ENCODE assay signal across 20 mouse cellular contexts in the genomic region with DNA sequence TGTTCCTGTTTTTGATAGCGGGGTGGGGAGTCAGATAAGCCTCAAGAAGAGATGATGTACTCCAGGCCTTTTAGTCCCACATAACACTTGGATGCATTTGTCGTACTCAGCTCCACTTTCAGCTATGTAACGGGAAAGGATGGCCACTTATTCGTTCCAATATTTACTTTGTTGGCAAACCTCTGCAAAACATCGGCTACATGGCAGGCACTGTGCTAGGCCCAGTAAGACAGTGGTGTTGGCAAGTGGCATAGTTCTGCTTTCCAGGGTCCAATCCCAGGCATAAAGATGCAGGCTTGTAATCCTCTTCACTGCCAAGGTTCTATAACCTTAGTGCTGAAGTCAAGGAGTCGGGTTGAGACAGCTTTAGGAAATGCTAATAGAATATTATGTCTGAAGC. TPM values are rescaled to one million over a fixed set of nuclear protein-coding genes. Genes with fewer than 3 reads are reported as not detected.
DNase-seq lines count a peak whose midpoint lies in the region; ATAC-seq and TF ChIP-seq lines count a peak whose summit lies in the region.
"Had no signal": no experiment of that assay in that cellular context is flagged by ENCODE, and none has a peak within 500 bp of the region (broad histone marks: within the 10 kb centered on the region; RNA-seq: fewer than 3 reads in every experiment).

No protein-coding gene starts in this region.

- no peaks in the 10 kb centered on the region for H3K27me3 ChIP-seq in heart, embryonic 15.5 days
- H3K27me3 ChIP-seq in liver, adult 2 months (ENCODE audit: control insufficient read depth, insufficient read depth, low read length) = no peaks in the 10 kb centered on the region
- H3K27me3 ChIP-seq in liver, embryonic 12.5 days (replicated peaks) = no peaks in the 10 kb centered on the region
- no peaks in the 10 kb centered on the region for H3K27me3 ChIP-seq in midbrain, postnatal 0 days (ENCODE audit: insufficient read depth, low read length)
- H3K27me3 ChIP-seq: hindbrain, embryonic 13.5 days; kidney, embryonic 15.5 days; limb, embryonic 13.5 days; liver, embryonic 15.5 days; neural tube, embryonic 12.5 days had no signal

- WGBS in heart, embryonic 15.5 days = 42% methylated on average over 6 of the region's 6 CpGs
- 39% methylated on average over 6 of the region's 6 CpGs for WGBS in liver, adult 2 months
- WGBS in liver, embryonic 12.5 days (ENCODE audit: insufficient replicate concordance) = 66% methylated on average over 6 of the region's 6 CpGs
- 81% methylated on average over 6 of the region's 6 CpGs for WGBS in midbrain, postnatal 0 days

- no peak overlapping the region for H3K9ac ChIP-seq in heart, embryonic 15.5 days
- no peak overlapping the region for H3K9ac ChIP-seq in liver, adult 2 months (ENCODE audit: low read depth, low read length)
- no peak overlapping the region for H3K9ac ChIP-seq in liver, embryonic 12.5 days
- no peak overlapping the region for H3K9ac ChIP-seq in midbrain, postnatal 0 days (replicated peaks; ENCODE audit: low read length, poor library complexity, severe bottlenecking)
- H3K9ac ChIP-seq: hindbrain, embryonic 13.5 days; kidney, embryonic 15.5 days; limb, embryonic 13.5 days; liver, embryonic 15.5 days; neural tube, embryonic 12.5 days had no signal

- no peak for DNase-seq in frontal cortex, postnatal 36 days (ENCODE audit: low spot score in 2 of 2)
- DNase-seq in heart, postnatal 25 days (ENCODE audit: low spot score) = no peak
- peak; percentile 58 for DNase-seq in liver, adult 2 months (ENCODE audit: extremely low read depth, low read depth, low spot score)
- DNase-seq in midbrain, postnatal 0 days (ENCODE audit: low spot score) = no peak
- DNase-seq in cerebellum, adult 11-12 months = no peak
- DNase-seq: adrenal gland, postnatal 25 days; B cell, adult 2 months; cerebellum, adult 11 months; cerebellum, postnatal 14 days; embryo, embryonic 11 days; kidney, postnatal 4 days; thymus, postnatal 25 days had no signal

- no peaks in the 10 kb centered on the region for H3K36me3 ChIP-seq in heart, embryonic 15.5 days
- no peaks in the 10 kb centered on the region for H3K36me3 ChIP-seq in liver, adult 2 months (ENCODE audit: control insufficient read depth, insufficient read depth, low read length)
- H3K36me3 ChIP-seq in liver, embryonic 12.5 days = no peaks in the 10 kb centered on the region
- H3K36me3 ChIP-seq in midbrain, postnatal 0 days (ENCODE audit: insufficient read depth, low read length) = no peaks in the 10 kb centered on the region
- H3K36me3 ChIP-seq: hindbrain, embryonic 13.5 days; kidney, embryonic 15.5 days; limb, embryonic 13.5 days; liver, embryonic 15.5 days; neural tube, embryonic 12.5 days had no signal

- no peak for TF ChIP-seq POLR2A in liver, adult 2 months (IDR thresholded peaks at IDR 0.05; ENCODE audit: extremely low read depth, insufficient read depth, low read length)

- H3K4me3 ChIP-seq in heart, embryonic 15.5 days = no peak overlapping the region
- no peak overlapping the region for H3K4me3 ChIP-seq in liver, adult 2 months (ENCODE audit: insufficient read depth, low read depth, low read length)
- H3K4me3 ChIP-seq in liver, embryonic 12.5 days = no peak overlapping the region
- no peak overlapping the region for H3K4me3 ChIP-seq in midbrain, postnatal 0 days (ENCODE audit: low read depth, low read length)
- H3K4me3 ChIP-seq: hindbrain, embryonic 13.5 days; kidney, embryonic 15.5 days; limb, embryonic 13.5 days; liver, embryonic 15.5 days; neural tube, embryonic 12.5 days had no signal

- no peak for TF ChIP-seq CTCF in liver, adult 2 months (IDR thresholded peaks at IDR 0.05; ENCODE audit: low read depth, low read length)
- no peak for TF ChIP-seq CTCF in midbrain, postnatal 0 days (IDR thresholded peaks at IDR 0.05)

- H3K4me1 ChIP-seq in heart, embryonic 15.5 days (replicated peaks) = peaks cover 21% of the 10 kb centered on the region
- no peaks in the 10 kb centered on the region for H3K4me1 ChIP-seq in liver, adult 2 months (ENCODE audit: control insufficient read depth, insufficient read depth, low read length)
- no peaks in the 10 kb centered on the region for H3K4me1 ChIP-seq in liver, embryonic 12.5 days
- 0 out of 2 replicates have a peak, but pooled peaks cover 2% of the 10 kb centered on the region for H3K4me1 ChIP-seq in midbrain, postnatal 0 days (ENCODE audit: insufficient read depth, low read length)
- H3K4me1 ChIP-seq: hindbrain, embryonic 13.5 days; kidney, embryonic 15.5 days; limb, embryonic 13.5 days; liver, embryonic 15.5 days; neural tube, embryonic 12.5 days had no signal

- no peaks in the 10 kb centered on the region for H3K9me3 ChIP-seq in heart, embryonic 15.5 days (replicated peaks)
- no peaks in the 10 kb centered on the region for H3K9me3 ChIP-seq in liver, embryonic 12.5 days (replicated peaks)
- H3K9me3 ChIP-seq in midbrain, postnatal 0 days (ENCODE audit: low read length) = no peaks in the 10 kb centered on the region
- H3K9me3 ChIP-seq: hindbrain, embryonic 13.5 days; kidney, embryonic 15.5 days; limb, embryonic 13.5 days; liver, embryonic 15.5 days; neural tube, embryonic 12.5 days had no signal

- H3K79me2 ChIP-seq in liver, adult 2 months (ENCODE audit: control insufficient read depth, insufficient read depth, low read length) = no peaks in the 10 kb centered on the region

- H3K27ac ChIP-seq in heart, embryonic 15.5 days = peak overlapping the region; percentile 65
- H3K27ac ChIP-seq in liver, adult 2 months (replicated peaks; ENCODE audit: insufficient read depth, low read depth, low read length) = no peak overlapping the region
- H3K27ac ChIP-seq in liver, embryonic 12.5 days = no peak overlapping the region
- peak overlapping the region; percentile 48 for H3K27ac ChIP-seq in midbrain, postnatal 0 days (ENCODE audit: low read depth, low read length)
- H3K27ac ChIP-seq: kidney, embryonic 15.5 days; limb, embryonic 13.5 days; liver, embryonic 15.5 days; neural tube, embryonic 12.5 days had no signal

- H3K4me2 ChIP-seq in heart, embryonic 15.5 days = peak overlapping the region; percentile 23
- no peak overlapping the region for H3K4me2 ChIP-seq in liver, embryonic 12.5 days
- H3K4me2 ChIP-seq in midbrain, postnatal 0 days (ENCODE audit: low read depth, low read length, poor library complexity, severe bottlenecking) = no peak overlapping the region
- H3K4me2 ChIP-seq: hindbrain, embryonic 13.5 days; kidney, embryonic 15.5 days; limb, embryonic 13.5 days; liver, embryonic 15.5 days; neural tube, embryonic 12.5 days had no signal

- intact Hi-C loops in heart, postnatal 25 days (cut with DNase I) = no loop called here

- ATAC-seq in frontal cortex, adult (ENCODE audit: low TSS enrichment) = peak; percentile 19; the same call in 1 of the 2 replicates
- 0 out of 2 replicates have a peak, but pooled peaks have one; percentile 21 for ATAC-seq in heart, embryonic 15.5 days (replicated peaks; ENCODE audit: insufficient number of reproducible peaks, insufficient read depth, low FRiP score, low read depth)
- no peak for ATAC-seq in liver, embryonic 12.5 days
- no peak for ATAC-seq in midbrain, postnatal 0 days (ENCODE audit: low FRiP score)

RNA-seq across cellular contexts. Expression of a gene that starts 16.2 kb away (rescaled TPM):
- polyA plus RNA-seq in heart, embryonic 15.5 days (2015; fragmentation: Nextera tagmentation; extraction: Ambion mirVana) = 267 and 301 TPM in 2 replicates
- 100 to 1,000 TPM; 416 to 492 TPM for total RNA-seq in heart, postnatal 25 days (2021)
- 30.5 and 39.1 TPM in 2 replicates for total RNA-seq in liver, adult 2 months (2014; rRNA removed)
- polyA plus RNA-seq in liver, adult 2 months (2012; rRNA removed) = 22.4 and 26.0 TPM in 2 replicates
- polyA plus RNA-seq in liver, embryonic 12.5 days (2016; fragmentation: Nextera tagmentation; extraction: Ambion mirVana) = 11.4 and 12.8 TPM in 2 replicates
- total RNA-seq in midbrain, postnatal 0 days (2014; rRNA removed) = 328 and 361 TPM in 2 replicates
- 530 and 541 TPM in 2 replicates for polyA plus RNA-seq in midbrain, postnatal 0 days (2015; fragmentation: Nextera tagmentation; extraction: Ambion mirVana)

Comparison
In these comparisons a context has a peak if more than half of its experiments do, and no peak if none do; other contexts are left out.
1. ATAC-seq: peak in frontal cortex, adult (single experiment) and heart, embryonic 15.5 days (single experiment); none in liver, embryonic 12.5 days (single experiment) and midbrain, postnatal 0 days (single experiment).
2. H3K27ac ChIP-seq: peak in heart, embryonic 15.5 days (single experiment) and midbrain, postnatal 0 days (single experiment); none in liver, adult 2 months (single experiment) and liver, embryonic 12.5 days (single experiment).